Mouse (Mus musculus): Measurements from ENCODE around the gene Atp6v1e1.

DNA sequence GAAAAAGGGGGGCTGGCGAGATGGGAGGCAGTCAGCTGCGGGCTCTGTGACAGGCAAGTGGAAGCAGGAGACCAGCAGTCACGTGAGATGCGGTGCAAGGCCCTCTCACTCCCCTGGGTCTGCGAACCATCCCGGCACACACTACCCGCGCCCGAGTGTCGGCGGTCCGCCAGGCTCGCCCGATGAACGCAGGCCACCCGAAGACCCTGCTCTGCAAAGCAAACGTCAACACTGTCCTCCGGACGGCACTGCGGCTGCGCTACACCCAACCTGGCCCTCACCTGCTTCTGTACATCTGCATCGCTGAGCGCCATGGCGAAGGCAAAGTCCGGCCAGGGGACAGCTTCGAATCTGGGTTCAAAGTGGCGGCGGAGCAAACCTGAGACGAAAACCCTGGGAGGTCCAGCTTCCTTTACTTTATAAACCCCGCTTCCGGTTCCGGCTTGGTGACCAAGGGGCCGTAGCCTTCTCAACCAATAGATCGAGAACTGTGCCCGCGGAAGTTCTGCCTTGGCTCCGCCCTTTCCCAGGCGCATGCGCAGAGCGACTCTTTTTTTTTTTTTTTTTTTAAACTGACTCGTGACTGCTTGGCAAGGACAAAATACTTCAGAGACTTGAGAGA is at the start of gene Atp6v1e1:
- TF ChIP-seq CEBPB (IDR thresholded peaks at IDR 0.05; ENCODE audit: insufficient read depth, poor library complexity, severe bottlenecking), result no peak
- TF ChIP-seq MAX (IDR thresholded peaks at IDR 0.05; ENCODE audit: low read depth), result no peak
- TF ChIP-seq POLR2A (IDR thresholded peaks at IDR 0.05; ENCODE audit: insufficient read length, low read depth), result peak; percentile 69
- TF ChIP-seq TCF12 (IDR thresholded peaks at IDR 0.05; ENCODE audit: insufficient read depth, poor library complexity, severe bottlenecking), result no peak
- TF ChIP-seq MYOD1 (IDR thresholded peaks at IDR 0.05; ENCODE audit: control insufficient read depth in 1 of 3, insufficient read length in 2 of 3, low read depth in 2 of 3), result no peak
